ENCODE assay signal across 7 mouse cellular contexts in the genomic region with DNA sequence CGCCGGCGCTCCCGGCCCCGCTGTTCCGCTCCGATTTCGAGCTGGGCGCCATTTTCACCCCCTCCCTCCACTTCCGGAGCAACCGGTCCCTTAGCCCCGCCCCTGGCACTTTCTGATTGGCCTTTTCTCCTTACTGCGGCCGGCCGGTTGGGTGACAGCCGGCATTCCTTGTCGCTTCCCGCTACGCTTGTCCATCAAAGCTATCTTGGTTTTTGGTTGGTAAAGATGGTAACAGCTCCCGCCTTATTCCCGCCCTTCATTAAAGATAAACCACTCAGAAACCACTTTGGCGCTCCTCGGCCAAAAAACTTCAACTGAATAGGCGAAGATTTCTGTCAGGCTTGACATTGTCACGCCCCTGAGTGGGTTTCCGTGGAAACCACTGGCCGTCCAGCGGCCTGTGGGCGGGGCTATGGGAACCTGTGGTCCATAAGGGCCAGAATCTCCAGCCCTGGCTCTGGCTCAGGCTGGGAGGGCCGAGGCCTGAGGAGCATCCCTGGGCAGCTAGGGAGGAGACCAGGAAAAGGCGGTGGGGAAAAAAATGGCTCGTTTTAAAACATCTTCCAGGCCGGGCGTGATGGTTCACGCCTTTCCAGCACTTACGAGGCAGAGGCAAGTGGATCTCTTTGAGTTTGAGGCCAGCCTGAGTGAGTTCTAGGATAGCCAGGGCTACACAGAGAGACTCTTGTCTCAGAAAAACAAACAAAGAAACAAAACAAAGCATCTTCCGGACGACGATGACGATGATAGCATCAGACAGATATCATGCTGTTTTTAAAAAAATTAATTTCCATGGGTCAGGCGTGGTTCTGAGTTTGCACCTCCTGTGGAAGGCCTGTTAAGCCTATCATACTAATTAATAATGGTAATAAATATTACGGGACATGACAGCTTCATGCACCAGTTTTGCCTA. TPM values are rescaled to one million over a fixed set of nuclear protein-coding genes. Genes with fewer than 3 reads are reported as not detected.
DNase-seq lines count a peak whose midpoint lies in the region; ATAC-seq lines count a peak whose summit lies in the region.

Dcaf15 (minus strand) TSS at position 72 of the 913 bp plus-strand sequence.

- DNase-seq in adrenal gland, postnatal 14 days = peak; percentile 99
- DNase-seq in embryonic facial prominence, embryonic 11.5 days (ENCODE audit: low spot score) = peak; percentile 99
- DNase-seq in kidney, adult 11 months = peak; percentile 99
- DNase-seq in limb, embryonic 10.5 days (ENCODE audit: low spot score) = peak; percentile 97
- peak; percentile 94 for DNase-seq in spleen, adult 12 weeks (ENCODE audit: low spot score)

- peak within 1 kb of the TSS; percentile 66 for H3K4me2 ChIP-seq in embryonic facial prominence, embryonic 11.5 days (ENCODE audit: low read depth, low read length)
- H3K4me2 ChIP-seq in midbrain, embryonic 13.5 days (replicated peaks) = peak within 1 kb of the TSS; percentile 90

- no peaks in the 10 kb centered on the region for H3K36me3 ChIP-seq in embryonic facial prominence, embryonic 11.5 days (replicated peaks; ENCODE audit: control insufficient read depth, insufficient read depth, low read depth, low read length)
- peaks cover 33% of the 10 kb centered on the region for H3K36me3 ChIP-seq in limb, embryonic 10.5 days
- H3K36me3 ChIP-seq in midbrain, embryonic 13.5 days = peaks cover 27% of the 10 kb centered on the region

- 8% methylated on average over 42 of the region's 42 CpGs for WGBS in embryonic facial prominence, embryonic 11.5 days
- WGBS in limb, embryonic 10.5 days = 8% methylated on average over 42 of the region's 42 CpGs
- WGBS in midbrain, embryonic 13.5 days = 6% methylated on average over 42 of the region's 42 CpGs

- no peaks in the 10 kb centered on the region for H3K9me3 ChIP-seq in embryonic facial prominence, embryonic 11.5 days (replicated peaks; ENCODE audit: control insufficient read depth, low read length)
- H3K9me3 ChIP-seq in limb, embryonic 10.5 days (replicated peaks) = no peaks in the 10 kb centered on the region
- no peaks in the 10 kb centered on the region for H3K9me3 ChIP-seq in midbrain, embryonic 13.5 days

- peak within 1 kb of the TSS; percentile 90 for H3K9ac ChIP-seq in embryonic facial prominence, embryonic 11.5 days (replicated peaks; ENCODE audit: low read length)
- peak within 1 kb of the TSS; percentile 84 for H3K9ac ChIP-seq in midbrain, embryonic 13.5 days (replicated peaks)

- peak within 1 kb of the TSS; percentile 69 for H3K4me3 ChIP-seq in embryonic facial prominence, embryonic 11.5 days (ENCODE audit: low read depth, low read length)
- peak within 1 kb of the TSS; percentile 79 for H3K4me3 ChIP-seq in limb, embryonic 10.5 days
- peak within 1 kb of the TSS; percentile 64 for H3K4me3 ChIP-seq in midbrain, embryonic 13.5 days (replicated peaks)

- peak; percentile 92 for ATAC-seq in embryonic facial prominence, embryonic 11.5 days (replicated peaks; ENCODE audit: insufficient number of reproducible peaks, low FRiP score, low TSS enrichment, low read depth)
- peak; percentile 94 for ATAC-seq in granulocyte monocyte progenitor cell, adult 5-6 weeks (replicated peaks; ENCODE audit: poor library complexity, severe bottlenecking)
- ATAC-seq in midbrain, embryonic 13.5 days = peak; percentile 97

- H3K4me1 ChIP-seq in embryonic facial prominence, embryonic 11.5 days (ENCODE audit: control insufficient read depth, insufficient read depth, low read length) = peaks cover 4% of the 10 kb centered on the region; the same call in 1 of the 2 replicates
- H3K4me1 ChIP-seq in limb, embryonic 10.5 days = peaks cover 29% of the 10 kb centered on the region
- H3K4me1 ChIP-seq in midbrain, embryonic 13.5 days (replicated peaks) = peaks cover 37% of the 10 kb centered on the region

- H3K27ac ChIP-seq in embryonic facial prominence, embryonic 11.5 days (replicated peaks; ENCODE audit: low read depth, low read length) = peak within 1 kb of the TSS; percentile 89
- peak within 1 kb of the TSS; percentile 99 for H3K27ac ChIP-seq in limb, embryonic 10.5 days
- peak within 1 kb of the TSS; percentile 94 for H3K27ac ChIP-seq in midbrain, embryonic 13.5 days

- no peaks in the 10 kb centered on the region for H3K27me3 ChIP-seq in embryonic facial prominence, embryonic 11.5 days (ENCODE audit: control insufficient read depth, insufficient read depth, low read length)
- H3K27me3 ChIP-seq in limb, embryonic 10.5 days (ENCODE audit: low read depth, poor library complexity, severe bottlenecking) = no peaks in the 10 kb centered on the region
- no peaks in the 10 kb centered on the region for H3K27me3 ChIP-seq in midbrain, embryonic 13.5 days

RNA-seq across cellular contexts. Expression of gene Dcaf15, which starts in this region (rescaled TPM):
- total RNA-seq in adrenal gland, postnatal 14 days (2021) = 16.5 and 21.0 TPM in 2 replicates
- polyA plus RNA-seq in embryonic facial prominence, embryonic 11.5 days (2014; fragmentation: Nextera tagmentation; extraction: Ambion mirVana) = 9.8 and 11.3 TPM in 2 replicates
- 19.9 and 23.9 TPM in 2 replicates for total RNA-seq in granulocyte monocyte progenitor cell, adult 5-6 weeks (2014; fragmentation: Nextera tagmentation)
- total RNA-seq in granulocyte monocyte progenitor cell, adult 5-6 weeks (2017) = 15.2 and 16.9 TPM in 2 replicates
- polyA plus RNA-seq in limb, embryonic 10.5 days (2016; fragmentation: Nextera tagmentation; extraction: Ambion mirVana) = 20.2 and 20.8 TPM in 2 replicates
- polyA plus RNA-seq in midbrain, embryonic 13.5 days (2015; fragmentation: Nextera tagmentation; extraction: Ambion mirVana) = 21.0 and 23.3 TPM in 2 replicates

Comparison
In these comparisons a context has a peak if more than half of its experiments do, and no peak if none do; other contexts are left out.
1. Peak in every context shown above with its lines: DNase-seq, ATAC-seq, H3K4me3 ChIP-seq and H3K27ac ChIP-seq.